Mouse (Mus musculus): ENCODE data around the gene Ccdc43. TPM values are rescaled to one million over a fixed set of nuclear protein-coding genes. Genes with fewer than 3 reads are reported as not detected.
"Not testable (repeated sequence)": the region's sequence is repeated elsewhere in the genome, so short reads cannot be mapped to it uniquely, and the experiment has no call there.

Ccdc43 gene
- polyA plus RNA-seq, 1 experiment from 2014 or later: 20.4 TPM

- Histone ChIP-seq H3K27me3 (replicated peaks; ENCODE audit: insufficient read depth, low read length) (no peaks in the 10 kb centered on the region), H3K4me3 (ENCODE audit: low read depth, low read length) (no peak overlapping the region), H3K27ac (ENCODE audit: low read length) (no peak overlapping the region), H3K4me2 (replicated peaks; ENCODE audit: low read depth, low read length) (no peak overlapping the region), H3K9ac (replicated peaks; ENCODE audit: low read depth) (no peak overlapping the region), H3K9me3 (ENCODE audit: low read length) (no peaks in the 10 kb centered on the region), H3K4me1 (ENCODE audit: insufficient read depth, low read depth, low read length) (no peaks in the 10 kb centered on the region), H3K36me3 (ENCODE audit: insufficient read depth, low read length) (no peaks in the 10 kb centered on the region)
- DNase-seq (ENCODE audit: low spot score) (peak; percentile 86), ATAC-seq (peak; percentile 72)
- TF ChIP-seq CTCF (IDR thresholded peaks at IDR 0.05) (peak; percentile 64), EP300 (IDR thresholded peaks at IDR 0.05) (no peak)
- 37% methylated on average over 7 of the region's 7 CpGs for WGBS
Measured at GRCm38 (mm10) chr11:102728614-102729013, 31.0 kb upstream of the Ccdc43 start.

GRCm38 (mm10) chr11:102725574-102725973 lies 28.0 kb upstream of the Ccdc43 start:
- no peak for ATAC-seq
- 32% methylated on average over 3 of the region's 3 CpGs for WGBS
- Histone ChIP-seq H3K4me2 (replicated peaks; ENCODE audit: low read depth, low read length) (no peak overlapping the region), H3K27ac (ENCODE audit: low read length) (no peak overlapping the region), H3K27me3 (replicated peaks; ENCODE audit: insufficient read depth, low read length) (no peaks in the 10 kb centered on the region), H3K4me3 (ENCODE audit: low read depth, low read length) (no peak overlapping the region), H3K36me3 (ENCODE audit: insufficient read depth, low read length) (no peaks in the 10 kb centered on the region), H3K4me1 (ENCODE audit: insufficient read depth, low read depth, low read length) (no peaks in the 10 kb centered on the region), H3K9me3 (ENCODE audit: low read length) (no peaks in the 10 kb centered on the region), H3K9ac (replicated peaks; ENCODE audit: low read depth) (no peak overlapping the region)
- TF ChIP-seq CTCF (IDR thresholded peaks at IDR 0.05): peak; percentile 53
- TF ChIP-seq EP300 (IDR thresholded peaks at IDR 0.05): no peak
- DNase-seq (ENCODE audit: low spot score): no peak

- H3K36me3 ChIP-seq (ENCODE audit: insufficient read depth, low read length): no peaks in the 10 kb centered on the region
- H3K9ac ChIP-seq (replicated peaks; ENCODE audit: low read depth): no peak overlapping the region
- no peak for TF ChIP-seq EP300 (IDR thresholded peaks at IDR 0.05)
- TF ChIP-seq CTCF (IDR thresholded peaks at IDR 0.05): no peak
- H3K27me3 ChIP-seq (replicated peaks; ENCODE audit: insufficient read depth, low read length): no peaks in the 10 kb centered on the region
- H3K9me3 ChIP-seq (ENCODE audit: low read length): peaks cover 5% of the 10 kb centered on the region; the same call in 1 of the 2 replicates
- no peak overlapping the region for H3K27ac ChIP-seq (ENCODE audit: low read length)
- 68% methylated on average over 7 of the region's 7 CpGs for WGBS
- H3K4me2 ChIP-seq (replicated peaks; ENCODE audit: low read depth, low read length): no peak overlapping the region
- H3K4me1 ChIP-seq (ENCODE audit: insufficient read depth, low read depth, low read length): no peaks in the 10 kb centered on the region
- no peak overlapping the region for H3K4me3 ChIP-seq (ENCODE audit: low read depth, low read length)
- DNase-seq (ENCODE audit: low spot score) (no peak), ATAC-seq (no peak)
Measured at GRCm38 (mm10) chr11:102716135-102716534, 18.6 kb upstream of the Ccdc43 start.

GRCm38 (mm10) chr11:102714578-102714977 lies 17.0 kb upstream of the Ccdc43 start:
- not testable (repeated sequence) for H3K36me3 ChIP-seq (ENCODE audit: insufficient read depth, low read length); H3K27ac ChIP-seq (ENCODE audit: low read length)
- WGBS: 80% methylated on average over 2 of the region's 2 CpGs

GRCm38 (mm10) chr11:102712411-102712810 lies 14.8 kb upstream of the Ccdc43 start:
- ATAC-seq: no peak
- H3K27me3 ChIP-seq (replicated peaks; ENCODE audit: insufficient read depth, low read length): no peaks in the 10 kb centered on the region
- WGBS: 89% methylated on average over 4 of the region's 4 CpGs
- H3K4me2 ChIP-seq (replicated peaks; ENCODE audit: low read depth, low read length): no peak overlapping the region
- no peak overlapping the region for H3K9ac ChIP-seq (replicated peaks; ENCODE audit: low read depth)
- H3K4me3 ChIP-seq (ENCODE audit: low read depth, low read length): no peak overlapping the region
- no peak for DNase-seq (ENCODE audit: low spot score)
- H3K36me3 ChIP-seq (ENCODE audit: insufficient read depth, low read length): no peaks in the 10 kb centered on the region
- no peak overlapping the region for H3K27ac ChIP-seq (ENCODE audit: low read length)
- H3K9me3 ChIP-seq (ENCODE audit: low read length): peaks cover 3% of the 10 kb centered on the region; the same call in 1 of the 2 replicates
- no peaks in the 10 kb centered on the region for H3K4me1 ChIP-seq (ENCODE audit: insufficient read depth, low read depth, low read length)
- TF ChIP-seq EP300 (IDR thresholded peaks at IDR 0.05) (no peak), CTCF (IDR thresholded peaks at IDR 0.05) (no peak)

More at GRCm38 (mm10) chr11:102714578-102714977, 17.0 kb upstream of the Ccdc43 start:
- not testable (repeated sequence) for H3K4me3 ChIP-seq (ENCODE audit: low read depth, low read length); H3K9me3 ChIP-seq (ENCODE audit: low read length); H3K4me1 ChIP-seq (ENCODE audit: insufficient read depth, low read depth, low read length); ATAC-seq; H3K9ac ChIP-seq (replicated peaks; ENCODE audit: low read depth); H3K4me2 ChIP-seq (replicated peaks; ENCODE audit: low read depth, low read length); H3K27me3 ChIP-seq (replicated peaks; ENCODE audit: insufficient read depth, low read length); DNase-seq (ENCODE audit: low spot score)
- peak; percentile 26 for TF ChIP-seq CTCF (IDR thresholded peaks at IDR 0.05)

- ATAC-seq; H3K36me3 ChIP-seq (ENCODE audit: insufficient read depth, low read length); H3K9me3 ChIP-seq (ENCODE audit: low read length); DNase-seq (ENCODE audit: low spot score); H3K4me2 ChIP-seq (replicated peaks; ENCODE audit: low read depth, low read length); H3K27me3 ChIP-seq (replicated peaks; ENCODE audit: insufficient read depth, low read length); H3K4me1 ChIP-seq (ENCODE audit: insufficient read depth, low read depth, low read length); H3K27ac ChIP-seq (ENCODE audit: low read length); H3K9ac ChIP-seq (replicated peaks; ENCODE audit: low read depth); H3K4me3 ChIP-seq (ENCODE audit: low read depth, low read length): not testable (repeated sequence)
- WGBS: 85% methylated on average over 5 of the region's 6 CpGs
Measured at GRCm38 (mm10) chr11:102702206-102702605, 4.6 kb upstream of the Ccdc43 start.

- Histone ChIP-seq H3K4me3 (ENCODE audit: low read depth, low read length) (peak overlapping the region; percentile 69), H3K9me3 (ENCODE audit: low read length) (no peaks in the 10 kb centered on the region), H3K36me3 (ENCODE audit: insufficient read depth, low read length) (no peaks in the 10 kb centered on the region), H3K27ac (ENCODE audit: low read length) (no peak overlapping the region), H3K4me1 (ENCODE audit: insufficient read depth, low read depth, low read length) (peaks cover 4% of the 10 kb centered on the region; the same call in 1 of the 2 replicates), H3K9ac (replicated peaks; ENCODE audit: low read depth) (peak overlapping the region; percentile 64), H3K27me3 (replicated peaks; ENCODE audit: insufficient read depth, low read length) (no peaks in the 10 kb centered on the region), H3K4me2 (replicated peaks; ENCODE audit: low read depth, low read length) (peak overlapping the region; percentile 68)
- peak; percentile 28; the same call in 1 of the 2 replicates for TF ChIP-seq CTCF (IDR thresholded peaks at IDR 0.05)
- TF ChIP-seq EP300 (IDR thresholded peaks at IDR 0.05): no peak
- 11% methylated on average over 9 of the region's 9 CpGs for WGBS
- DNase-seq (ENCODE audit: low spot score) (no peak), ATAC-seq (peak; percentile 7; the same call in 1 of the 2 replicates)
Measured at GRCm38 (mm10) chr11:102698018-102698476, 465 bp upstream of the Ccdc43 start.
